Mouse (Mus musculus): Measurements from ENCODE around the gene Rab8b.
"Not testable (repeated sequence)": the region's sequence is repeated elsewhere in the genome, so short reads cannot be mapped to it uniquely, and the experiment has no call there.

The Rab8b gene

DNA sequence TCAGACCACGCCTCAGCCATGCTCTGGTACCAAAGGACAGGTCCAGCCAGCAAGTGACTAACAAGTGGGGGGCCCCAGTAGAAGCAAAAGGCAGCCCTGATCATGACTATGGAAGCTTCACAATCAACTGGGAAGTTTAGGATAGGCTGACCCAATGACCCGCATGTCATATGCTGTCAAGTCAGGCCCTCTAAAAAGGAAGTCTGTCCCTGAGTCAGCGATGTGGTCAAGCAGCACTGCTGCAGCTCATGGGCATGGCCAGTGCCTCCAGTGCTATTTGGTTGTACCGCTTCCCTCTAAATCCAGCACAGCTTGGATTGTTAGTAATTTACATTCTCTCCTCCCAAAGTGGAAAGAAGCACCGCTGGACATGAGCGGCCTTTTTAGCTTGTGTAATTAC, 32.7 kb downstream of the Rab8b start:
- DNase-seq: peak in 1 of 2 experiments; percentile 14

DNA sequence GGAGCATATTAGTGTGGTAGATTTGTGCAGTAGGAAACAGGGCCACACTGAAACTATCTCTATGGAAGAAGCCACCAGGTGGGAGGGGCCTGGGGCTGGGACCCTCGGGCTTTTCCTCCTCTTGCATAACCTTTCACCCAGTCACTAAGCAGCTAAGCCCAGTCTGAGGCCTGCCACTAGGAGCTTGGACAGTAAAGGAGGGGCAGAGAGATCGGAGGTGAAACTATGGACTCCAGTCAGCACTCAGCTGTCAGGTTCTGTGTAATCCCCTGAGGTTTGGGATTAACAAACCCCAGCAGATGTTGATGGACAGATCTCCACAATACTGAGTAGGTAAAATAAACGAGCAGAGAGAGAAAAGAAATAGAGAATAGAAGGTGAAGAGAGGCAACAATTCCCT, 33.1 kb downstream of the Rab8b start:
- no peak for DNase-seq

GRCm38 (mm10) chr9:66884609-66885008, 34.9 kb downstream of the Rab8b start:
- DNase-seq: no peak

DNA sequence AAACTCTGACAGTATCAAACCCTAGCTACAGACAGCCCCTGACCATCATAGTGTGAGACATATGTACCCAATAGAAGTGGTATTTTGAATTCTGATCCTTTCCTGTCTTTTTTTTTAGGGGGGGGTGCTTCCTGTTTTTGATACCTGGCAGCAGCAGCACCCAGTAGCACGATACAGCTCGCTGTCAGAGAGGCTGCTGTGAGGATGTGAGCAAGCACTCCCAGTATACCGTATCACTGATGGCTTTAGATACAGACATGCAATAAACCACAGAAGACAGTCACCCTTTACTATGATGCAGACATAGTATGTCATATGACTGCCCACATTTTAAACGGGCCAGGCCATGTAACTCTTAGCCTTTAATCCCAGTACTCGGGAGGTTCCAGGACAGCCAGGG, 36.0 kb downstream of the Rab8b start:
- DNase-seq: no peak

GRCm38 (mm10) chr9:66882406-66882821, 37.1 kb downstream of the Rab8b start:
- DNase-seq: no peak

- no peak for DNase-seq
Measured at GRCm38 (mm10) chr9:66881858-66882257, 37.6 kb downstream of the Rab8b start.

DNA sequence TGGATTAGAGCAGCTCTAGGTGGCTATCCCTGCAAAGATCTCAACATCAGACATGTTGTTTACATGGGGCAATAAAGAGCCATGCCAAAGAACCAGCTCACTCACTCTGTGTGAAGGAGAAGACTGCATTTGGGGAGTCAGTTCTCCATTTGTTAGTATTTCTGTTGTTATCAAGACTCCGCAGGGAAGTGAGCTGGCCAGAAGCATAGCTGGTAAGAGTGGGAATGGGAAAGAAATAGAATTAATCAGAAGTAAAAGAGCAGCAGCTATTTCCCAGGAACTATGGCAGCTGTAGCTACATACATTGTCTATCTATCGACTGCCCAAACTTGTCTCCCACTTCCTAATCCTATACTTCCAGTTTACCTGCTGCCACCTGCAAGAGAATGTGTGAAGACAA, 38.7 kb downstream of the Rab8b start:
- no peak for DNase-seq

DNA sequence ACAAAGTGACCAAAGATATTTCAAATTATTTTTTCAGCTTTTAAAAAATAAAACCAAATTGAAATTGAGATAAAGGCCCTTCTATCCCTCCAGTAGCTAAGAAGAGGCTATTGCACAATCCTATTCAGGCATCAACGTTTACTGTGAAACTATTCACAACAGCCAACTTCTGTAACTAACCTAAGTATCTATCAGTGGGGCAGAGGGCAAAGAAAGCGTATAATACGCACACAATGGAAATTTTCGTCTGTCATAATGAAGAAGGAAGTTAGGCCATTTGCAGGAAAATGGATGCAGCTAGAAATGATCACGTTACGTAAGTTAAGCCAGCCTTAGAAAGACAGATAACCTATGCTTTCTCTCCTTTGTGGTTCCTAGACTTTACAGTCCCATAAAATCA, 40.0 kb downstream of the Rab8b start:
- no peak for DNase-seq

DNA sequence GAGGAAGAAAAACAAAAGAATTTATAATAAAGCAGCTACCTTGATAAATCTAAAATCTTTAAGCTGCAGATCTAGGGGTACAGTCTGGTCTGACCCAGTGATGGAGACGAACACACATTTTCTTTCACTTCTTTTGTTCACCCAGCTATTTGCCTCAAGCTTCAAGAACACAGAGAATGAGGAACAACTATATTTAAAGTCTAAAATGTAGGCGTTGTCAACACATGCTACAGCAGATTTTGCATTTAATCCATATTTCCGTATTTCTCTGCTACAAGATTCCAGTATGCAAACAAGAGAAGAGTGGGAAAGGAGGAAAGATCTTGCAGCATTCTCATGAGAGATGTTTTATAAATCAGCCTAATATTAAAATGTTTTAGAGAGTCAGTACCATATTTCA, 40.6 kb downstream of the Rab8b start:
- no peak for DNase-seq

GRCm38 (mm10) chr9:66876577-66876976, 42.9 kb downstream of the Rab8b start:
- DNase-seq: peak; percentile 28 to 47

GRCm38 (mm10) chr9:66874297-66874696, 45.2 kb downstream of the Rab8b start:
- no peak for DNase-seq

GRCm38 (mm10) chr9:66873531-66873930, 46.0 kb downstream of the Rab8b start:
- DNase-seq: no peak

DNA sequence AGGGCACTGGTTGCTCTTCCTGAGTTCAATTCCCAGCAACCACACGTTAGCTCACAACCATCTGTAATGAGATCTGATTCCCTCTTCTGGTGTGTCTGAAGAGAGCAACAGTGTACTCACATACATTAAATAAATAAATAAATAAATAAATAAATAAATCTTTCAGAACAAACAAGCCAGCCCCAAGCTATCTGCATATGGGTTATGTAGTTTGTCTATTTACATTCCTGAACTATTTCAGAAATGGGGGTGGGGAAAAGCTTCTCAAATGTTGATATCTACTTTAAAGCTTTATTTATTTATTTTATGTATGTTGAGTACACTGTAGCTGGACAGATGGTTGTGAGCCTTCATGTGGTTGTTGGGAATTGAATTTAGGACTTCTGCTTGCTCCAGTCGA, 46.5 kb downstream of the Rab8b start:
- not testable (repeated sequence) for DNase-seq

DNA sequence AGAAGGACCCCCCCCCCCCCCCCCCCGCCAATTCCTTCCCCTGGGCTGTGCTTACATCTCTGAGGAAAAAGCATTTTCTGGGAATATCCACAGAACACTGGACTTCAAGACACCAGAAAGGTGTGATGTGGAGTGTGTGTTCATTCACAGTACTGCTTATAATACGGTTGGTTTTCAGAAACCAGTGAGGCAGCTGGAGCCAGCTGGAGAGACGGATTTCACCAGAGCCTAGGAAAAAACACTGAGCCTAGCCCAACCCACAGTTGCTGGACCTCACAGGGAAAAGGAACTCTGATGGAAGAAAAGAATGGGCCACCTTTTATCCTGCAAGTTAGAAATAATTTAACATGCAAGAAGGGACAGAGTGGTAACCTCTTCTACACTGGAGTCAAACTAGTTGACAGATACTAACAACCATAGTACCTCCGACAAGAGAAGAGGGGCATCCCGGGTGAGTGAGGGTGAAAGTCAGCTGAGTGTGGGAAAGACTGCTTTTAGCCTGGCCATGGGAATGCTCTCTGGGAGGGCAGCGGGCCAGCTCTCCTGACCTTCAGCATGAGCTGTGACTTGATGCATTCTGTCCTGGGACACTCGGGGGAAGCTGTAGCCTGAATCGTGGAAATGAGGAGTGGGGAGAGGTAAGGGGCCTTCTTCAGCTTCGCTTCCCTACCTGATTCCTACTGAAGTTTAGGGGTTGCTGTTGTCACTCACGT, 47.3 kb downstream of the Rab8b start:
- DNase-seq: peak; percentile 24 to 29

GRCm38 (mm10) chr9:66864708-66865107, 54.8 kb downstream of the Rab8b start:
- DNase-seq: no peak

DNA sequence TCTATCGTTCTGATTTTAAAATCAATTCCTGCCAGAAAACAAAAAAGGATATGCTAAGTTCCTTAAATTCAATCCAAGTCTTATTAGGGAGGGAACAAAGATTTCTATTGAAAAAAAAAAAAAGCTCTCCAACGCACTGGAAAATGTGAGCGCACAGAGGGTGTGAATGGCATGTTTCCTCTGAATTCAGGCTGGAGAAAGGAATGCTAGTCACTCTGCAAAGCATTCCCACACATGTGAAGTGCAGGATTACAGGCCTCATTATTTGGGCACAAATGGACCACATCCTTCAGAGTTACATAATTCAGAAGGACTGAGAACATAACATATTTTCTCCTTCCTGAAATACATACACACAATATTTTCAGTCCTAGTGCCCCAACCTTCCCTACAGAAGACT, 56.0 kb downstream of the Rab8b start:
- no peak for DNase-seq

DNA sequence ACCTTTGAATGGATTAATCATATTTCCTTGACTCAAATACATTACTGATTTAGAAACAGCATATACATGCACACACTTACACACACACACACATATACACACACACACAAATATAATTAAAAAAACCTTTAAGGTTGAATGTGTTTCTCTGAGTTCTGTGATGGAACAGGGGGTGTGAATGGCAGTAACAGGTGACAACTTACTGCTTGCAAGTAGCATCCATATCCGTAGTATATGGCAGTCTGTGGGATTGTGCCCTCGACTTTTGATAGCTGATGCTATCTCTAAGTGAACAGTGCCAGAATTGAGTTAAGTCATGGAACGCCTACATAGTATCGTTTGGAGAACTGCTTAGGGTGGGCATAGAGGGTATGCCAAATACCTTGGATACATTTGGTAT, 57.3 kb downstream of the Rab8b start:
- DNase-seq: no peak

GRCm38 (mm10) chr9:66861104-66861767, 58.3 kb downstream of the Rab8b start:
- peak in 1 of 2 experiments; percentile 11 for DNase-seq

GRCm38 (mm10) chr9:66859523-66859922, 60.0 kb downstream of the Rab8b start:
- DNase-seq: no peak

- no peak for DNase-seq
Measured at GRCm38 (mm10) chr9:66855865-66856264, 63.6 kb downstream of the Rab8b start.

GRCm38 (mm10) chr9:66852592-66852991, 66.9 kb downstream of the Rab8b start:
- DNase-seq: no peak

DNA sequence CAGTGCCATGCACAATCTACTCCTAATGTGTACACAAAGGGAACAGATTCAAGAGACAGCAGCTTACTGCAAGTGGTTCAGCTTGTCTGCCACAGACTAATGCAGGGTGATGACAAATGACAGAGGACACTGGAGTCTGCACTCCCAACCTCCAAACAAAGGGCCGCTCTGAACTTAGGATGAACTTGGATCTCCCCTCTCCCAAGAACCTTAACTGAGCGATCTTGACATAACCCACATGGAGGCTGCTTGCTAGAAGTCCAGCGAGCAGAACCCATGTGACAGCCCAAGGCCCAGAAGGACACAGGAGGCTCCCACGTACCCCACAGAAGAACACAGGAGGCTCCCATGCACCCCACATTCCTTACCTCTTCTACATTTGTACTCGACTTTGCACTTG, 68.5 kb downstream of the Rab8b start:
- DNase-seq: no peak

GRCm38 (mm10) chr9:66846822-66847221, 72.7 kb downstream of the Rab8b start:
- no peak for DNase-seq

DNA sequence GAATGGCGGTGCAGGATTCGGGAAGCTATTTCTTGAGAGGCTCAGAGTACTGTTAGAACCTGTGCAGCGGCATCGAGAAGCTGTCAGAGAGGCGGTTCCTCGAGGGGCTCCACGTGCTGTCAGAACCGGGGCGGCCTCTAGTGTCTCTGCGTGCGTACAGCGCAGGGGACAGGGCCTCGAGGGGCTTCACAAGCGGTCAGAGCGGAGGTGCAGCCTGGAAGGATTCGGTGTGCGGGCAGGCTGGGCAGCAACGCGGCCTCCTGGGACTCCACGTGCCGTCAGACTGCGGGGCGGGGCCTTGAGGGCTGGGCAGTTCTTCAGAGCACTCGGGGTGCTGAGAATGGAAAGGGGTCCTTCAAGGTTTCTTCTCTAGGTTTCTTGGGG, 84.4 kb downstream of the Rab8b start:
- no peak for DNase-seq
